Mouse (Mus musculus): ENCODE measurements around the gene Lenep. TPM values are rescaled to one million over a fixed set of nuclear protein-coding genes. Genes with fewer than 3 reads are reported as not detected.

Gene Lenep
- total and polyA plus RNA-seq, 3 experiments: not detected

GRCm38 (mm10) chr3:89395806-89396653 is 6.6 kb downstream of the Lenep start (continued):
- peak; percentile 33 for TF ChIP-seq RAD21 (IDR thresholded peaks at IDR 0.05; ENCODE audit: low read depth, low read length)
- no peak for TF ChIP-seq HCFC1 (IDR thresholded peaks at IDR 0.05; ENCODE audit: low read depth, low read length)
- TF ChIP-seq JUND (conservative IDR thresholded peaks at IDR 0.05; ENCODE audit: low read depth, low read length): 0 out of 2 replicates have a peak, but pooled peaks have one; percentile 0
- TF ChIP-seq ETS1 (conservative IDR thresholded peaks at IDR 0.05; ENCODE audit: low read depth, low read length): no peak
- 0 out of 2 replicates have a peak, but pooled peaks have one; percentile 22 for TF ChIP-seq RCOR1 (conservative IDR thresholded peaks at IDR 0.05; ENCODE audit: low read depth, low read length)
- peak; percentile 48; the same call in 1 of the 2 replicates for TF ChIP-seq CHD2 (IDR thresholded peaks at IDR 0.05; ENCODE audit: low read length)
- TF ChIP-seq PAX5 (IDR thresholded peaks at IDR 0.05; ENCODE audit: low read length): no peak
- 0 out of 2 replicates have a peak, but pooled peaks have one; percentile 34 for TF ChIP-seq CHD1 (IDR thresholded peaks at IDR 0.05; ENCODE audit: low read depth, low read length)
- TF ChIP-seq CTCF (conservative IDR thresholded peaks at IDR 0.05 in 1 of 2, IDR thresholded peaks at IDR 0.05 in 1 of 2; ENCODE audit: low read depth in 2 of 2, low read length in 2 of 2): peak; percentile 45 to 74
- TF ChIP-seq ZC3H11A (IDR thresholded peaks at IDR 0.05; ENCODE audit: low read depth, low read length): no peak
- TF ChIP-seq UBTF (IDR thresholded peaks at IDR 0.05; ENCODE audit: low read depth, low read length): no peak
- TF ChIP-seq GABPA (IDR thresholded peaks at IDR 0.05; ENCODE audit: insufficient replicate concordance, low read depth, low read length): no peak
- TF ChIP-seq MYC (IDR thresholded peaks at IDR 0.05; ENCODE audit: low read depth, low read length): no peak
- no peak for TF ChIP-seq MAFK (IDR thresholded peaks at IDR 0.05; ENCODE audit: insufficient replicate concordance, low read length)
- peak; percentile 89; the same call in 1 of the 2 replicates for TF ChIP-seq MEF2A (IDR thresholded peaks at IDR 0.05; ENCODE audit: borderline replicate concordance, low read depth, low read length)
- peak; percentile 97 for TF ChIP-seq ZMIZ1 (IDR thresholded peaks at IDR 0.05; ENCODE audit: low read depth, low read length)
- TF ChIP-seq KAT2A (IDR thresholded peaks at IDR 0.05; ENCODE audit: insufficient replicate concordance, low read length): no peak

DNA sequence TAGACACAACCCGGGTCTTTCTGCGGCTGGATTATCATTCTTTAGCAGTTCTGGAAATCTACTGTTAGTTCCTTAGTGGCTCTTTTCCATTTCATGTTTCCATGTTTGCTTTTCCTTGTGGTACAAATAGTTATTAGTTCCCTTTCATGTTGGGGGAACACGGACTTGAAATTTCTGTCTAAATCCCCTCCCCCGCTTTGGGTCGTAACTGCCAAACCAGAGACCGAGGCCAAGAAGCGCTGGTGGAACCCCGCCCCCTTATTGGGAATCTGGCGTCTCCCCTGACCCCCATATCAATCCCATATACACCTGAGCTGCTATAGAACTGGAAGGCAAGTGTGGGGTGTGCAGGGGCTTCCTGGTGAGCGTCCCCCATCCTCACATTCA is 7.2 kb downstream of the Lenep start:
- no peaks in the 10 kb centered on the region for H3K27me3 ChIP-seq (replicated peaks)
- peaks cover 13 to 21% of the 10 kb centered on the region in 2 experiments for H3K36me3 ChIP-seq (replicated peaks in 1 of 2; ENCODE audit: control insufficient read depth in 1 of 2, insufficient read depth in 1 of 2, low read length in 1 of 2)
- peaks cover 9% of the 10 kb centered on the region; the same call in 1 of the 2 replicates for H3K79me2 ChIP-seq (replicated peaks; ENCODE audit: control insufficient read depth, extremely low read depth, insufficient read depth, poor library complexity, severe bottlenecking)
- peaks cover 0 to 34% of the 10 kb centered on the region in 2 experiments; a peak in 3 of 4 replicates for H3K4me1 ChIP-seq (ENCODE audit: control insufficient read depth in 1 of 2, insufficient read depth in 2 of 2)
- H3K4me3 ChIP-seq (replicated peaks in 1 of 3; ENCODE audit: low read depth in 2 of 3, low read length in 2 of 3, poor library complexity in 1 of 3): peak overlapping the region; percentile 54 to 71 (median 58)
- DNase-seq (ENCODE audit: extremely low read depth): no peak
- dilution Hi-C loops (cut with MboI; ENCODE audit: extremely low pct_ligation_motif_present, extremely low pct_unique_long_range_greater_than_20kb, low sequenced_read_pairs): no loop called here
- TF ChIP-seq MAZ (IDR thresholded peaks at IDR 0.05; ENCODE audit: low read depth, low read length) (0 out of 2 replicates have a peak, but pooled peaks have one; percentile 43), SIN3A (IDR thresholded peaks at IDR 0.05; ENCODE audit: low read length) (peak; percentile 9; the same call in 1 of the 2 replicates), ELF1 (IDR thresholded peaks at IDR 0.05; ENCODE audit: low read depth, low read length) (0 out of 2 replicates have a peak, but pooled peaks have one; percentile 17), UBTF (IDR thresholded peaks at IDR 0.05; ENCODE audit: low read depth, low read length) (no peak)
- in situ Hi-C loops (cut with MboI; ENCODE audit: low pct_ligation_motif_present, low pct_unique_long_range_greater_than_20kb, low sequenced_read_pairs): no loop called here
- H3K9me3 ChIP-seq (replicated peaks; ENCODE audit: low read length): no peaks in the 10 kb centered on the region
- peak overlapping the region; percentile 94 for H3K4me2 ChIP-seq (ENCODE audit: insufficient read depth, low read depth, poor library complexity, severe bottlenecking)
- H3K9ac ChIP-seq (ENCODE audit: insufficient read depth, low read depth): peak overlapping the region; percentile 55
- peak overlapping the region; percentile 96 for H3K27ac ChIP-seq (ENCODE audit: insufficient read depth, low read depth)
